In genomic region chr11:115708209-115708876, GRCm38 (mm10) we compare ENCODE assay signal across 8 mouse cellular contexts. TPM values are rescaled to one million over a fixed set of nuclear protein-coding genes. Genes with fewer than 3 reads are reported as not detected.
DNase-seq lines count a peak whose midpoint lies in the region; ATAC-seq lines count a peak whose summit lies in the region.

Grb2 (minus strand) TSS chr11:115708597.

- peak within 1 kb of the TSS; percentile 96 for H3K27ac ChIP-seq in hindbrain, embryonic 14.5 days

- H3K36me3 ChIP-seq in hindbrain, embryonic 14.5 days (replicated peaks; ENCODE audit: control insufficient read depth, insufficient read depth): no peaks in the 10 kb centered on the region

- peak; percentile 96 for DNase-seq in R1 (ENCODE audit: low read depth, low spot score)
- peak; percentile 100 for DNase-seq in cerebellum, postnatal 25 days
- DNase-seq in frontal cortex, postnatal 25 days (ENCODE audit: low spot score in 2 of 2): peak; percentile 89 to 93
- peak; percentile 98 for DNase-seq in hindbrain, embryonic 14.5 days (ENCODE audit: low spot score)
- DNase-seq in layer of hippocampus, postnatal 36 days: peak; percentile 97 to 98
- DNase-seq in lung, postnatal 36 days: peak; percentile 98
- peak; percentile 98 for DNase-seq in retina, postnatal 1 day
- peak; percentile 95 to 96 for DNase-seq in urinary bladder, adult 18-20 months (ENCODE audit: low spot score in 2 of 2)

- peak within 1 kb of the TSS; percentile 88 for H3K4me2 ChIP-seq in hindbrain, embryonic 14.5 days (replicated peaks)

- peak; percentile 94 for ATAC-seq in hindbrain, embryonic 14.5 days (ENCODE audit: low FRiP score)

- no peaks in the 10 kb centered on the region for H3K9me3 ChIP-seq in hindbrain, embryonic 14.5 days (ENCODE audit: control insufficient read depth, low read length)

- peaks cover 21% of the 10 kb centered on the region for H3K4me1 ChIP-seq in hindbrain, embryonic 14.5 days (replicated peaks; ENCODE audit: control insufficient read depth, insufficient read depth, low read length)

- under 1% methylated on average over 77 of the region's 91 CpGs for WGBS in hindbrain, embryonic 14.5 days

- H3K27me3 ChIP-seq in hindbrain, embryonic 14.5 days (ENCODE audit: control insufficient read depth, insufficient read depth, low read length): no peaks in the 10 kb centered on the region

- H3K9ac ChIP-seq in hindbrain, embryonic 14.5 days: peak within 1 kb of the TSS; percentile 97

- H3K4me3 ChIP-seq in hindbrain, embryonic 14.5 days (replicated peaks; ENCODE audit: low read length): peak within 1 kb of the TSS; percentile 99

RNA-seq across cellular contexts. Expression of gene Grb2, which starts in this region (rescaled TPM):
- polyA plus RNA-seq in hindbrain, embryonic 14.5 days (2014; fragmentation: Nextera tagmentation; extraction: Ambion mirVana): 121 and 139 TPM in 2 replicates
- total RNA-seq in layer of hippocampus, postnatal 36 days (2021): 100 to 1,000 TPM; 181 to 192 TPM

Comparison
In these comparisons a context has a peak if more than half of its experiments do, and no peak if none do; other contexts are left out.
1. Peak in every context shown above with its lines: DNase-seq, ATAC-seq, H3K4me3 ChIP-seq and H3K27ac ChIP-seq.